Mouse (Mus musculus) ES-E14 (cell line): ENCODE results near the gene Nagk.

Experiments used
- CHD2 ChIP-seq: IDR thresholded peaks from 2 replicates; pipeline ENCODE4 v1.6.1; 2014; ENCODE audit warnings: mild to moderate bottlenecking, low read depth, low read length, inconsistent platforms
- HCFC1 ChIP-seq: IDR thresholded peaks from 2 replicates; pipeline ENCODE4 v1.6.1; 2012; ENCODE audit warnings: low read length, inconsistent platforms, borderline replicate concordance; ENCODE audit not compliant: insufficient read depth
- MAFK ChIP-seq: IDR thresholded peaks from 2 replicates; pipeline ENCODE4 v1.6.1; 2014; ENCODE audit warnings: mild to moderate bottlenecking, low read depth, low read length, inconsistent platforms; ENCODE audit not compliant: insufficient read depth
- ZC3H11A ChIP-seq: IDR thresholded peaks from 2 replicates; pipeline ENCODE4 v1.6.1; 2012; ENCODE audit warnings: low read depth, mild to moderate bottlenecking, inconsistent platforms, low read length, borderline replicate concordance
- ZNF384 ChIP-seq: IDR thresholded peaks from 2 replicates; pipeline ENCODE4 v1.6.1; 2012; ENCODE audit warnings: low read depth, low read length, inconsistent platforms

- TF ChIP-seq ZC3H11A (no peak), ZNF384 (no peak), CHD2 (no peak), MAFK (no peak), HCFC1 (no peak)
Observed at GRCm38 (mm10) chr6:83796686-83797085, 1.9 kb downstream of the Nagk start.
